13 mouse cellular contexts compared by ENCODE assay signal in the genomic region with DNA sequence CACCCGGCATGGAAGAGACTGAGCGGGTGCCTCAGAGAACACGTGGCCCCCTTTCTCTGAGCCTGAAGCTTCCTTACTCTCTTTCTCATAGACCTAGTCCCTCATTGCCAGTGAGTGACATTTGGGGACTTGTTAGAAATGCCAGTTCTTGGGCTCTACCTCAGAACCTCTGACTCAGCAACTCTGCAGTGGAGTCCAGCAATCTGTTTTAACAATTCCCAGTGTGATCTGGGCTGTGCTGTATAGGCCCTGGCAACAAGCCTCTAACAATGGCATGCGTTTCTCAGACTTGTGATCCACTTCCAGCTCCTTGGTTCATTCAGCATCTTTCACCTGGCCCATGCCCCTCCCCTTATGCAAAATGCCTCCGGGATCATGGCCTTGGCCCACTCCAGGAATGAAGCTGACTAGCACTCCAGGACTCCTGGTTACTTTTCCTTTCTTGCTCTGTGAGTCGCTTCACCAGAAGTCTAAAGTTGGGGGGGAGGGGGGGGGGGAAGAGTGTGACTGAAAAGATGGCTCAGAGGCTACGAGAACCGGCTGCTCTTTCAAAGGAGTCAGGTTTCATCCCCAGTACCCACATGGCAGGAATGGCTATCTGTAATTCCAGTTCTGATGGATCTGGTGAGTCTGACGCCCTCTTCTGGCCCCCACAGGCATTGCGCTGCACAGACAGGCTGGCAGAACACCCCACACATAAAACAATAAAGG. TPM values are rescaled to one million over a fixed set of nuclear protein-coding genes. Genes with fewer than 3 reads are reported as not detected.
A peak's percentile ranks its signal among the peaks of the same experiment; 100 is the strongest.
DNase-seq lines count a peak whose midpoint lies in the region; ATAC-seq and TF ChIP-seq lines count a peak whose summit lies in the region.
"Had no signal": no experiment of that assay in that cellular context is flagged by ENCODE, and none has a peak within 500 bp of the region (broad histone marks: within the 10 kb centered on the region; RNA-seq: fewer than 3 reads in every experiment).

No protein-coding gene starts in this region.

- TF ChIP-seq EP300 in heart, adult 2 months (IDR thresholded peaks at IDR 0.05; ENCODE audit: insufficient read depth, low read depth, low read length) = no peak
- no peak for TF ChIP-seq EP300 in stomach, postnatal 0 days (optimal IDR thresholded peaks at IDR 0.05)

- WGBS in heart, adult 2 months = 40% methylated on average over 10 of the region's 10 CpGs
- 13% methylated on average over 10 of the region's 10 CpGs for WGBS in midbrain, embryonic 11.5 days
- WGBS in midbrain, embryonic 16.5 days = 15% methylated on average over 10 of the region's 10 CpGs
- WGBS in stomach, postnatal 0 days = 28% methylated on average over 10 of the region's 10 CpGs

- H3K27ac ChIP-seq in heart, adult 2 months = no peak overlapping the region
- H3K27ac ChIP-seq in midbrain, embryonic 11.5 days (ENCODE audit: low read depth, low read length) = no peak overlapping the region
- no peak overlapping the region for H3K27ac ChIP-seq in midbrain, embryonic 16.5 days (ENCODE audit: low read length)
- no peak overlapping the region for H3K27ac ChIP-seq in stomach, postnatal 0 days (replicated peaks)
- H3K27ac ChIP-seq: embryonic facial prominence, embryonic 12.5 days; heart, embryonic 15.5 days; limb, embryonic 13.5 days had no signal

- no peak for DNase-seq in heart, adult 2 months
- DNase-seq in heart, adult 18-20 months = no peak
- DNase-seq in midbrain, embryonic 11.5 days (ENCODE audit: low spot score, missing footprints) = peak; percentile 86
- no peak for DNase-seq in brain, embryonic 14.5 days (ENCODE audit: low read depth)
- peak; percentile 45 for DNase-seq in stomach, postnatal 0 days (ENCODE audit: low spot score)
- no peak for DNase-seq in urinary bladder, postnatal 25 days (ENCODE audit: low spot score)
- no peak for DNase-seq in heart, postnatal 14 days
- DNase-seq: thymus, adult 2 months had no signal

- intact Hi-C loops in heart, adult 2 months (cut with DNase I) = loop anchor here (2.0 kb wide), 1 partner anchor 107 kb away; no protein-coding TSS in a partner anchor
- intact Hi-C loops in heart, postnatal 14 days (cut with DNase I) = loop anchor here (2.0 to 5.0 kb wide), 3 partner anchors 63 to 185 kb away; a partner anchor contains a TSS

- H3K4me2 ChIP-seq in midbrain, embryonic 11.5 days = no peak overlapping the region
- no peak overlapping the region for H3K4me2 ChIP-seq in midbrain, embryonic 16.5 days (ENCODE audit: low read length)
- H3K4me2 ChIP-seq in stomach, postnatal 0 days (replicated peaks; ENCODE audit: low read depth) = no peak overlapping the region
- H3K4me2 ChIP-seq: embryonic facial prominence, embryonic 12.5 days; heart, embryonic 15.5 days; limb, embryonic 13.5 days had no signal

- ATAC-seq in midbrain, embryonic 11.5 days (ENCODE audit: low FRiP score) = no peak
- no peak for ATAC-seq in midbrain, embryonic 16.5 days
- ATAC-seq in stomach, postnatal 0 days (ENCODE audit: low FRiP score, low TSS enrichment) = no peak

- TF ChIP-seq CTCF in heart, adult 2 months (IDR thresholded peaks at IDR 0.05) = peak; percentile 37
- TF ChIP-seq CTCF in brain, embryonic 14.5 days (IDR thresholded peaks at IDR 0.05; ENCODE audit: borderline replicate concordance, extremely low read depth, insufficient read depth, insufficient read length) = peak; percentile 48; the same call in 1 of the 2 replicates
- peak; percentile 59 for TF ChIP-seq CTCF in stomach, postnatal 0 days (IDR thresholded peaks at IDR 0.05; ENCODE audit: low read depth)

- no peaks in the 10 kb centered on the region for H3K79me2 ChIP-seq in heart, adult 2 months (replicated peaks; ENCODE audit: control insufficient read depth, insufficient read depth, low read length)

- no peaks in the 10 kb centered on the region for H3K4me1 ChIP-seq in heart, adult 2 months (ENCODE audit: control insufficient read depth, insufficient read depth, low read length)
- H3K4me1 ChIP-seq in midbrain, embryonic 11.5 days (ENCODE audit: control insufficient read depth, insufficient read depth, low read length) = peaks cover 8% of the 10 kb centered on the region
- no peaks in the 10 kb centered on the region for H3K4me1 ChIP-seq in midbrain, embryonic 16.5 days (ENCODE audit: control insufficient read depth, insufficient read depth, low read length)
- H3K4me1 ChIP-seq in stomach, postnatal 0 days (replicated peaks; ENCODE audit: control insufficient read depth, insufficient read depth) = no peaks in the 10 kb centered on the region

- no peak overlapping the region for H3K4me3 ChIP-seq in heart, adult 2 months
- H3K4me3 ChIP-seq in midbrain, embryonic 11.5 days (ENCODE audit: low read depth, low read length) = no peak overlapping the region
- no peak overlapping the region for H3K4me3 ChIP-seq in midbrain, embryonic 16.5 days (ENCODE audit: low read depth, low read length)
- no peak overlapping the region for H3K4me3 ChIP-seq in stomach, postnatal 0 days (ENCODE audit: low read depth, low read length)
- H3K4me3 ChIP-seq: embryonic facial prominence, embryonic 12.5 days; heart, embryonic 15.5 days; limb, embryonic 13.5 days; megakaryocyte, embryonic 14.5 days had no signal

- H3K27me3 ChIP-seq in heart, adult 2 months (ENCODE audit: control insufficient read depth, insufficient read depth, low read length) = peaks cover 17% of the 10 kb centered on the region
- peaks cover 80% of the 10 kb centered on the region for H3K27me3 ChIP-seq in midbrain, embryonic 11.5 days (ENCODE audit: control insufficient read depth, insufficient read depth, low read length)
- peaks cover 44% of the 10 kb centered on the region for H3K27me3 ChIP-seq in midbrain, embryonic 16.5 days (ENCODE audit: control insufficient read depth, insufficient read depth, low read depth, low read length)
- peaks cover 5% of the 10 kb centered on the region; the same call in 1 of the 2 replicates for H3K27me3 ChIP-seq in stomach, postnatal 0 days (ENCODE audit: control insufficient read depth, insufficient read depth, low read length)

- no peak for TF ChIP-seq POLR2A in heart, adult 2 months (IDR thresholded peaks at IDR 0.05; ENCODE audit: insufficient read depth, low read depth, low read length)
- no peak for TF ChIP-seq POLR2A in brain, embryonic 14.5 days (IDR thresholded peaks at IDR 0.05; ENCODE audit: borderline replicate concordance, extremely low read depth, insufficient read depth, insufficient read length, poor library complexity, severe bottlenecking)

- H3K36me3 ChIP-seq in heart, adult 2 months (ENCODE audit: control insufficient read depth, insufficient read depth, low read length) = no peaks in the 10 kb centered on the region
- H3K36me3 ChIP-seq in midbrain, embryonic 11.5 days (ENCODE audit: control insufficient read depth, insufficient read depth, low read length) = 0 out of 2 replicates have a peak, but pooled peaks cover 2% of the 10 kb centered on the region
- peaks cover 11% of the 10 kb centered on the region for H3K36me3 ChIP-seq in midbrain, embryonic 16.5 days (ENCODE audit: control insufficient read depth, insufficient read depth, low read length)
- H3K36me3 ChIP-seq in stomach, postnatal 0 days (ENCODE audit: control insufficient read depth, insufficient read depth, low read length) = peaks cover 11% of the 10 kb centered on the region

- H3K9ac ChIP-seq in heart, adult 2 months (ENCODE audit: low read depth, low read length) = no peak overlapping the region
- no peak overlapping the region for H3K9ac ChIP-seq in midbrain, embryonic 11.5 days (ENCODE audit: low read length)
- no peak overlapping the region for H3K9ac ChIP-seq in midbrain, embryonic 16.5 days (ENCODE audit: low read depth, low read length)
- no peak overlapping the region for H3K9ac ChIP-seq in stomach, postnatal 0 days (ENCODE audit: low read length)
- H3K9ac ChIP-seq: embryonic facial prominence, embryonic 12.5 days; heart, embryonic 15.5 days; limb, embryonic 13.5 days had no signal

- no peaks in the 10 kb centered on the region for H3K9me3 ChIP-seq in midbrain, embryonic 11.5 days (ENCODE audit: control insufficient read depth, low read length)
- no peaks in the 10 kb centered on the region for H3K9me3 ChIP-seq in midbrain, embryonic 16.5 days (replicated peaks; ENCODE audit: control insufficient read depth, low read length, poor library complexity, severe bottlenecking)
- no peaks in the 10 kb centered on the region for H3K9me3 ChIP-seq in stomach, postnatal 0 days (ENCODE audit: control insufficient read depth, low read length)
- H3K9me3 ChIP-seq: embryonic facial prominence, embryonic 12.5 days; heart, embryonic 15.5 days; limb, embryonic 13.5 days had no signal

RNA-seq across cellular contexts. Expression of a gene that starts 4.1 kb away (rescaled TPM):
- not detected for total RNA-seq in heart, adult 2 months (2021)
- 0.12 TPM in 1 of 2 replicates, not detected in the other for polyA plus RNA-seq in heart, adult 2 months (2012; rRNA removed)
- not detected for total RNA-seq in heart, adult 18-20 months (2021)
- 1.5 and 1.6 TPM in 2 replicates for polyA plus RNA-seq in midbrain, embryonic 11.5 days (2014; fragmentation: Nextera tagmentation; extraction: Ambion mirVana)
- polyA plus RNA-seq in midbrain, embryonic 16.5 days (2015; fragmentation: Nextera tagmentation; extraction: Ambion mirVana) = 0.09 and 0.22 TPM in 2 replicates
- 2.7 and 3.2 TPM in 2 replicates for polyA plus RNA-seq in brain, embryonic 14.5 days (2012; rRNA removed)
- polyA plus RNA-seq in stomach, postnatal 0 days (2015; fragmentation: Nextera tagmentation; extraction: Ambion mirVana) = 0.80 and 1.0 TPM in 2 replicates
- total RNA-seq in heart, postnatal 14 days (2021) = not detected
- polyA plus RNA-seq: embryonic facial prominence, embryonic 12.5 days; heart, embryonic 15.5 days had no signal

RNA-seq across cellular contexts. Expression of a gene that starts 13.1 kb away (rescaled TPM):
- 10 to 100 TPM; 15.2 to 16.5 TPM for total RNA-seq in heart, adult 2 months (2021)
- polyA plus RNA-seq in heart, adult 2 months (2012; rRNA removed) = 19.5 and 20.1 TPM in 2 replicates
- total RNA-seq in heart, adult 18-20 months (2021) = 10 to 100 TPM; 15.8 to 17.1 TPM
- polyA plus RNA-seq in midbrain, embryonic 11.5 days (2014; fragmentation: Nextera tagmentation; extraction: Ambion mirVana) = 22.0 and 23.3 TPM in 2 replicates
- 134 and 161 TPM in 2 replicates for polyA plus RNA-seq in midbrain, embryonic 16.5 days (2015; fragmentation: Nextera tagmentation; extraction: Ambion mirVana)
- 102 and 107 TPM in 2 replicates for polyA plus RNA-seq in brain, embryonic 14.5 days (2012; rRNA removed)
- 13.4 and 14.5 TPM in 2 replicates for polyA plus RNA-seq in stomach, postnatal 0 days (2015; fragmentation: Nextera tagmentation; extraction: Ambion mirVana)
- total RNA-seq in heart, postnatal 14 days (2021) = 10 to 100 TPM; 12.5 to 15.0 TPM

RNA-seq across cellular contexts. Expression of a gene that starts 13.2 kb away (rescaled TPM):
- 10 to 100 TPM; 26.7 to 35.5 TPM for total RNA-seq in heart, adult 2 months (2021)
- polyA plus RNA-seq in heart, adult 2 months (2012; rRNA removed) = 27.6 and 28.8 TPM in 2 replicates
- total RNA-seq in heart, adult 18-20 months (2021) = 10 to 100 TPM; 30.9 to 32.1 TPM
- polyA plus RNA-seq in midbrain, embryonic 11.5 days (2014; fragmentation: Nextera tagmentation; extraction: Ambion mirVana) = 23.8 and 26.2 TPM in 2 replicates
- 36.5 and 42.8 TPM in 2 replicates for polyA plus RNA-seq in midbrain, embryonic 16.5 days (2015; fragmentation: Nextera tagmentation; extraction: Ambion mirVana)
- polyA plus RNA-seq in brain, embryonic 14.5 days (2012; rRNA removed) = 36.0 and 52.4 TPM in 2 replicates
- polyA plus RNA-seq in stomach, postnatal 0 days (2015; fragmentation: Nextera tagmentation; extraction: Ambion mirVana) = 18.2 and 20.2 TPM in 2 replicates
- total RNA-seq in heart, postnatal 14 days (2021) = 10 to 100 TPM; 29.9 to 30.3 TPM

Comparison
In these comparisons a context has a peak if more than half of its experiments do, and no peak if none do; other contexts are left out.
1. DNase-seq: peak in midbrain, embryonic 11.5 days (single experiment) and stomach, postnatal 0 days (single experiment); none in heart, adult 2 months (0 of 2), heart, adult 18-20 months (0 of 2), brain, embryonic 14.5 days (single experiment), urinary bladder, postnatal 25 days (single experiment) and heart, postnatal 14 days (0 of 2).
2. Peak in every context shown above with its lines, with median percentiles within 50 percentile points of each other: CTCF ChIP-seq.